Mouse (Mus musculus) CD4-positive helper T cell, adult 2 months (primary cell): ENCODE measurements around the gene Mocs1.

Experiments used
- DNase-seq: peaks from one replicate; pipeline ENCODE4 v3.0.0-alpha.2; 2012; ENCODE audit warnings: low read depth, missing footprints, low spot score

The Mocs1 gene

GRCm38 (mm10) chr17:49428239-49428688 is at the start of gene Mocs1:
Gene Mocs1 (plus strand): TSS chr17:49428362.
- peak; percentile 94 for DNase-seq

DNA sequence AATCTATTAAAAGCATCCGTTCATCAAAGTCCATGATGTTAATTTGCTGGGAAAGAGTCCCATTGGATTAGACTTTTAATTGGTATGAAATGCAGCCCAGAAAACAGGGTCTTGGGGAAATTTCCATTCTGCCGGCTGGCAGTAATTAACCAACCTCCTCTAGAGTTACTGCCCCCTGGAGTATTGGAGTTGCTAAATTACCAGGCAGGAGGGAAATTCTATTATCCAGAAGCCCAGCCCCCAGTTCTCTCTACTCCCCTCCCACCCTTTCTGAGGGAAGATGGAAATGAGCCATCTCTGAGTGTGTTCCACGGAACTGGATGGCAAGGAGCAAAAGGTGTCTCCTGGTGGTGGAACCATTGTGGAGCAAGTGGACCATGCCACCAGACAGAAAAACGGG is 48.5 kb upstream of the Mocs1 start:
- DNase-seq = no peak

DNA sequence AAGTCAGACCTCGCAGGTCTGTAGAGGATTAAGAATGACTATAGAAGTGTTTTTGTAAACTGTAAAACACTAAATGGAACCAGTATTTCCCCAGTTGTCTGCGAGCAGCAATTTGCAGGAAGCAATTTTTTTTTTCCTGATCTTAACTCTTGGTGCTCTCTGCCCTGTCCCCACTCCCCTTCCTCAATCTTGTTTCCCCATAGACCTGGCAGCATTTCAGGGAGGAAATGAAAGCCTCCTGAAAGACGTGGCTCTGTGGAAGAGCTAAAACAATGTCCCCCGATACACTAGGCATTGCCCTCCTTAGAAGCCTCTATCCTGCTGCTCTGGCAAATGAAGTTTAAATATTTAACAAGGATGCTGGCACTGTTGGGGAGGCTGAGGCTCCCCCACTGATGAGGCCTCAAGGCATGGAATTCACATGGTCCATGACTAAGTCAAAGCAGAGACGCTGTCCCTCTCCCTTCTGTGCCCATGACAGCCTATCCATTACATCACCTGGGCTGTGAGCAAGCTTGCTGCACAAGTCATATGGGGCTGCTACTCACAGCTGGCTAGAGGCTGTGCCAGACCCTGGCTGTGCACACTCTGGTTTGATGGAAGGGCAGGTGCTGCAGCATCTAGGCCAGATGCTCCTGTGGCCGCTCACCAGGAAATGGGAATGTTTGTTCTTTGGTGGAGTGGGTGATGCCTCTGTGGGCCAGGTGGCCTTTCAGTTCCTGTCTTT is 43.8 kb upstream of the Mocs1 start:
- DNase-seq = no peak

- DNase-seq = no peak
Observed at GRCm38 (mm10) chr17:49387741-49388140, 40.4 kb upstream of the Mocs1 start.

DNA sequence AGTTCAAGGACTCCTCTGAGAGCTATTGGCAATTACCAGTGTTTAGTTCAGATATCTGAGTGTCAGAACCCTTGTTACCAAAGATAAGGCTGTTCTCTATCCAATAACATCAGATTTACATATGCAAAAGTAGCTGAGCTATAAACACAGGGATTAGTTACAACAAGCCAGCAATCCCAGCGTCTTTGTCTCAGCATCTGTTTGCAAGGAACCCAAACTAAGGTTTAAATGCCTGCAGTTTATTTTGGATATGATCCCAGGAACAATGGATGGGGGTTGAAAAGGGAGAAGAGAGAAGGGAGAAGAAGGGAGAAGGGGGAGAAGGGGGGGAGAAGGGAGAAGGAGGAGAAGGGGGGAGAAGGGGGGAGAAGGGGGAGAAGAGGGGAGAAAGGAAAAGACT is 35.4 kb upstream of the Mocs1 start:
- DNase-seq = no peak

DNA sequence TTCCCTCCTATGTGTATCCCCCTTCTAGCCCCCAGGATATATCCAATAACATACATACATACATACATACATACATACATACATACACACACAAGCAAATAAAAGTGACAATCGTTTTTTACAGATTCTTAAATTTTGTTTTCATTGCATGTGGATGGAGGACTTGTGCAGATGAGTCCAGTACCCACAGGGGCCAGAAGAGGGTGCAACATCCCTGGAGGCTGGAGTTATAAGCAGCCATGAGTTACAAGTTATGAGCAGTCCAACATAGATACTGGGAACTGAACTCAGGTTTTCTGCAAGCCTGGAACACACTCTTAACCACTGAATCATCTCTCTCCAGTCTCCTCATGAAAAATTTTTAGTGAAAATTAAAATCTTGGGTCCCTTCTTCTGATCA is 33.3 kb upstream of the Mocs1 start:
- no peak for DNase-seq

DNA sequence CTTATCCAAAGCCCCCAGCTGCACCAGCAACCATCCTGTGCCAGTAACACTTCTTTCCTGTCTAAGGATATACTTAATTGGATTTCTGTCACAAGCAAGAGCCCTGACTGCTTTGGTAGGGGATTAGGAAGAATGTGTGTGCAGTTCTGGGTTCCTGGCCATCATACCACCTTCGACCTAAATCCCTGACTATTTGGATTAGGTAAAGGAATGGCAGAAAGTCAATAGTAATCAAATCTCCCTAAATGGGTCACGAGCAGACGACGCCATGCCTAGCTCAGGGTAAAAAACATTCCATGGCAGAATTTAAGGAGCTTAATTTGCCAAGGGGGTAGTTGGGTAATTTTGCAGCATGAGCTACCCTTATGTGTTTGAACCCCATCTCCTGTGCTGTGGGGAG is 28.6 kb upstream of the Mocs1 start:
- DNase-seq = no peak

GRCm38 (mm10) chr17:49400130-49400529 is 28.0 kb upstream of the Mocs1 start:
- DNase-seq = peak; percentile 55

DNA sequence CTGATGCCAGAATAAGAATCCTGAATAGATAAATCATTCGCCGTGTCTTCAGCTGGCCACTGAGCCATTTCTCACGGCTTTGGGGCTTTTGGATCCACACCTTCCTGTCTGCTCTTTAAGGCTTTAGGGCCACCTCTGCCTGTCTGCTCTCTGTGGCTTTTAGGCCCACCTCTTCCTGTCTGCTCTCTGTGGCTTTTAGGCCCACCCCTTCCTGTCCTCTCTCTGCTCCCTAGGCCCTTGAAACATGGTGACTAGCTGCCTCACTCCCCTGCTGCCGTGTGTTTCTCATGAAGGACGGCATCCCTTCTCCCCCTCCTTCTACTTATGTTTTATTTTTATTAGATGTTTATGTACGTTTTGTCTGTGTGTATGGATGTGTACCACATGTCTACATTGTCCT is 25.0 kb upstream of the Mocs1 start:
- DNase-seq = peak; percentile 55

- DNase-seq = no peak
Observed at GRCm38 (mm10) chr17:49405927-49406326, 22.2 kb upstream of the Mocs1 start.

GRCm38 (mm10) chr17:49412974-49413373 is 15.2 kb upstream of the Mocs1 start:
- DNase-seq = no peak

DNA sequence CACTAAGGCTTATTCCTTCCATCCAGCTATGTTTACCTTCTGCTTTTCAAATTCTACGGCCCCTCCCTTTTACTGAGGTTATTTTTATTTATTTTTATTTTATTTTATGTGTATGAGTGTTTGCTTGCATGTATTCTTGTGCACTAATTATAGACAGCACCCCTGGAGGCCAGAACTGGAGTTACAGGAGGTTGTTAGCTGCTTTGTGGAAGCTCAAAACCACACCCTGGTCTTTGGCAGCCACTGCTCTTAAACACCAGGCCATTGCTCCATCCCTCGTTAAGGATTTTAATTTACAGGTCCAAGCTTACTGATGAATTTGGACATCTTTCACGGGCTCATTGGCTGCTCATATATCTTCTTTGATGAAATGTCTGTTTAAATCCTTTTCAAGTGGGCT is 14.6 kb upstream of the Mocs1 start:
- DNase-seq = peak; percentile 26

- DNase-seq = no peak
Observed at GRCm38 (mm10) chr17:49416228-49416627, 11.9 kb upstream of the Mocs1 start.

DNA sequence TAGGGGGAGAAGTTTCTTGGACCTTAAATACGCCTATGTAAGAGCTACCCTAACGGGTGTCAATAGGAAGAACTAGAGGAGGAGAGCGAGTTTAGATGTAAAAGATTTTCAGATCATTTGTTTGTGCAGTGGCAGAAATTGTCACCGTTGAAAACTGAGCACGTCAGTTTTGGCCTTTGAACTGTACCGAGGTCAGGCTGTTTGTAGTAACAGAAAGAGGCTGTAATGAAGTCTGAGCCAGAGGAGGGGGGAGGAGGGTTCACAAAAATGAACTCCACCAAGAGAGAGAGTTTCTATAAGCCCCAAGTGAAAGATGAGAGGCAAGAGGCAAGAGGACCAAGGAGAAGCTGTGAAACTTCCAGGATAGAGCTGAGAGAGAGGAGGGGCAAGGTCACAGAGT is 8.3 kb upstream of the Mocs1 start:
- no peak for DNase-seq

DNA sequence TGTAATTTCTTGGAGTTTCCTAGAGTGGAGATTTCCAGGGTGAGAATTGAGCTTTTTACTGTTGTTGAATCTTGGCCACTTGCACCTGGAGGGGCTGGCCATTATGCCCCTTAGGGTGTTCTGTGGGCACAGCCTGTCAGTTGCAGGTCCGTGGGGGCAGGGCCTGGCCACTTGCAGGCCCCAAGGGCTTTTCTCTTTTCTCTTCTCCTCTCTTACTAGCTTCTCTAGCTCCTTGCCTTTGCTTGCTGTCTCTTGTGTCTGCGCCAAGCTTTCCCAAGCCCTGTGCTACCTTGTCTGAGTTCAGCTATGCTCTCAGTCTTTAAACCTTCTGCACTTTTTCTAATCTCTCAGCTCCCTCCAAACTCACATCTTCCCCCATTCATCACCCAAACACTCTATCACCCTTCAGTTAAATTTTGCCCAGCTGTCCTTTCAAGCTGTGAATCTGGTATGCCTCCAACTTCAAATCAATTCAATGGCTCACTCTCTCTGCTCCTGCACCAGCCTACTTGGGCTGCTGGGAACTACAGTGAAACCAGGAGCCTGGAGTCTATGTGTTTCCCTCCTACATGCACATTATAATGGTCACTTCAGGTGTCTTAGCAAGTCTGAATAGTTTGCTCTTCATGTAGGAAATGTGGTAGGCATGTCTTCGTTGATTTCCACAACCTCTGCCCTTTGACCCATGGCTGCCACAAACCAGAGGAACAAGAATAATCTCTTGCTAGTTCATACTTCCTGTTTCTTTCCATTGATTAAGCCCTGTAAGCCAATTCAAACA is 5.7 kb upstream of the Mocs1 start:
- DNase-seq = no peak

DNA sequence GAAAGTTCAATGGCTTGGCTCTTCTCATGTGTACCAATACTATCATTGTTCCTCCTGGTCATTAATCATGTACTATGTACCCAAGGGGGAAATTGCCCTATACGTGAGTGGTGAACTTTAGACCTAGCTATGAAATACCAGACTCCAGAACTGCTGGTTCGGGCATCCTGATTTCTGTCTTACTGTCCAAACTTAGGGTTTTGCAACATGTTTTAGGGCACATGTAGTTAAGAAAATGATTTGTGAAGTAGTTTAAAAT is 5.2 kb upstream of the Mocs1 start:
- no peak for DNase-seq

- no peak for DNase-seq
Observed at GRCm38 (mm10) chr17:49423872-49424271, 4.3 kb upstream of the Mocs1 start.

- no peak for DNase-seq
Observed at GRCm38 (mm10) chr17:49427631-49428238, 427 bp upstream of the Mocs1 start.

GRCm38 (mm10) chr17:49428751-49429415 is 721 bp downstream of the Mocs1 start:
- DNase-seq = peak; percentile 21

- no peak for DNase-seq
Observed at GRCm38 (mm10) chr17:49429471-49430129, 1.4 kb downstream of the Mocs1 start.

DNA sequence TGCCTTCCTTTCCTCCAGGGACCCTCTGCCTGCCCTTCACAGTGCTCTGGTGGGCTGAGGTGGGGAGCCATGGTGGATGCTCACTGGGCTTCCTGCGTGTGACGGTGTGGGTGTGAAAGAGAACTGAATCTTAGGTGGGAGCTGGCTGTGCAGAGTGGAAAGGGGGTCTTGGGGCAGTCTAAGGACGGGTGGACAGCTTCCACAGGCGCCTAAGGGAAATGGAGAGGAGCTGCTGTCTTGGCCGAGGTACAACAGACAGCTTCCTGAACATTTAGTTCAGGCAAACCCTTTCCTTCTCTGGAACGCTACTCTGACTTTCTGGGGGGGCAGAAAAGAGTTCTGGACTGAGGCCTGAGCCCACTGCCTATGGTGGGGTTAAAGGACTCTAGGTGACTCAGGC is 2.0 kb downstream of the Mocs1 start:
- DNase-seq = no peak

- DNase-seq = no peak
Observed at GRCm38 (mm10) chr17:49431176-49431575, 3.0 kb downstream of the Mocs1 start.
